Mouse (Mus musculus) stomach, embryonic 14.5 days (tissue): ENCODE results near the gene Olfr1186. TPM values are rescaled to one million over a fixed set of nuclear protein-coding genes. Genes with fewer than 3 reads are reported as not detected.
"Not testable (repeated sequence)": the region's sequence is repeated elsewhere in the genome, so short reads cannot be mapped to it uniquely, and the experiment has no call there.

Experiments used
- ATAC-seq: fragments of 200-750 bp; cut with Nextera tagmentation; 2 replicates; pipeline ENCODE4 v1.8.0; 2017; ENCODE audit warnings: low read depth, moderate TSS enrichment; ENCODE audit not compliant: insufficient number of reproducible peaks, insufficient read depth, low FRiP score
- H3K27ac ChIP-seq: fragments of 300-500 bp; sonication (generic); 2 replicates; pipeline ENCODE4 v1.5.1; 2014; ENCODE audit warnings: mild to moderate bottlenecking, low read length, moderate library complexity, mixed read lengths
- H3K27me3 ChIP-seq: fragments of 300-500 bp; sonication (generic); 2 replicates; pipeline ENCODE4 v1.6.1; 2014; ENCODE audit warnings: low read length, control low read depth, mixed read lengths; ENCODE audit not compliant: control insufficient read depth, insufficient read depth
- H3K36me3 ChIP-seq: fragments of 300-500 bp; sonication (generic); 2 replicates; pipeline ENCODE4 v1.6.1; 2014; ENCODE audit warnings: mild to moderate bottlenecking, control low read depth, low read length, moderate library complexity, mixed read lengths; ENCODE audit not compliant: control insufficient read depth, insufficient read depth
- H3K4me1 ChIP-seq: fragments of 300-500 bp; sonication (generic); 2 replicates; pipeline ENCODE4 v1.6.1; 2014; ENCODE audit warnings: low read length, control low read depth, mixed read lengths; ENCODE audit not compliant: control insufficient read depth, insufficient read depth
- H3K4me2 ChIP-seq: fragments of 300-500 bp; sonication (generic); replicated peaks from 2 replicates; pipeline ENCODE4 v1.6.1; 2014; ENCODE audit warnings: low read depth, low read length, control low read depth
- H3K4me3 ChIP-seq: fragments of 300-500 bp; sonication (generic); 2 replicates; pipeline ENCODE4 v1.5.1; 2014; ENCODE audit warnings: low read depth, low read length, control low read depth
- H3K9ac ChIP-seq: fragments of 300-500 bp; sonication (generic); replicated peaks from 2 replicates; pipeline ENCODE4 v1.6.1; 2014; ENCODE audit warnings: low read depth, mild to moderate bottlenecking, control low read depth, low read length, moderate library complexity, mixed read lengths
- H3K9me3 ChIP-seq: fragments of 300-500 bp; sonication (generic); 2 replicates; pipeline ENCODE4 v1.6.1; 2016; ENCODE audit warnings: low read depth, low read length, control low read depth; ENCODE audit not compliant: control insufficient read depth
- WGBS: fragments of 180-500 bp; shearing (Covaris S2); extraction: QIAGEN DNeasy Blood & Tissue Kit; methylation state at CpG from one replicate; pipeline ENCODE4 v1.1.7; 2014; 5-methylcytosine and 5-hydroxymethylcytosine counted together
- polyA plus RNA-seq: library from polyadenylated mRNA; unstranded; fragments of >200 nt; fragmentation: Nextera tagmentation; extraction: Ambion mirVana; gene quantifications from 2 replicates; pipeline ENCODE4 v1.2.1, GENCODE M21; 2014

The Olfr1186 gene
- polyA plus RNA-seq = not detected in 2 replicates

DNA sequence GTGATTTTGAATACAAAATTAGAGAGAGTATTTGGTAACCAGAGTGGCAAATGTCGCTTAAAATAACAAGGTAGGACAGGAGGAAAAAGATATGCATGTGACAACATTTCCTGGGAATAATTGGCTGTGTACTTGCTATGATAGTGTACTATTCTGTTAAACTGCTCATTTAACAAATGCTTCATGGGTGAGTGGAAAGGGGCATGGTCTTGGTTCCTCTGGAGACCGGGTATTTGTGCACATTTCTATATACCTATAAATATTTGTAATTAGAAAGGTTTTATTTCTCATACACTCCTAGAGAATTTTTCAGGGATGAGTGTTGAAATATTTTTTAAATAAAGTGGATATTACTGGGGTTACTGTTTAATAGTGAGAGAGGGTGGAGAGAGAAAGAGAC, at the start of gene Olfr1186:
Gene Olfr1186 (plus strand): TSS at position 301 of the 400 bp plus-strand sequence.
- H3K27me3 ChIP-seq = no peaks in the 10 kb centered on the region
- H3K27ac ChIP-seq = no peak within 1 kb of the TSS
- H3K4me2 ChIP-seq = no peak within 1 kb of the TSS
- no peak for ATAC-seq
- H3K9ac ChIP-seq = no peak within 1 kb of the TSS
- 87% methylated on average over 2 of the region's 2 CpGs for WGBS
- no peaks in the 10 kb centered on the region for H3K4me1 ChIP-seq
- no peak within 1 kb of the TSS for H3K4me3 ChIP-seq
- H3K36me3 ChIP-seq = no peaks in the 10 kb centered on the region
- no peaks in the 10 kb centered on the region for H3K9me3 ChIP-seq

DNA sequence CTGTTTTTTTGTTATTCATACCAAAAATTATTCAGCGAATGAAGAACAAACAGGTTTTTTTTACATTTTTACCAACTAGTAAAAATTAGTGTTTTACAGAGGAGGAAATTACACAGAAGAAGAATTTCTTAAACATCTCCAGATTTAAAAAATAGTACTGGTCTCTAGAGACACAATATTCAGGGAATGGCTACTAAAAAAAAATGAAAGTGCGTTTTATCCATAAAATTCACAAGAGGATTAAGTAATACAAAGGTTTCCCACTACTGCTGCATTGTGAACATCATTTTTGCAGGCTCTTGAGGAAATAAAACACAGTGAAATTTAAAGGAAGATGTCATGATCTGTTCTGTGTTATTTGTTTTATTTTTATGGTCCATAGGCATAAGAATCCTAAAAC, 35.1 kb upstream of the Olfr1186 start, which contains the start of gene Olfr1184:
Gene Olfr1184 (plus strand): TSS at position 301 of the 400 bp plus-strand sequence.
- Histone ChIP-seq H3K9me3 (no peaks in the 10 kb centered on the region), H3K9ac (no peak within 1 kb of the TSS), H3K27me3 (no peaks in the 10 kb centered on the region), H3K36me3 (no peaks in the 10 kb centered on the region), H3K4me3 (no peak within 1 kb of the TSS), H3K27ac (no peak within 1 kb of the TSS), H3K4me2 (no peak within 1 kb of the TSS), H3K4me1 (no peaks in the 10 kb centered on the region)
- WGBS = 89% methylated on average over 2 of the region's 2 CpGs
- no peak for ATAC-seq

DNA sequence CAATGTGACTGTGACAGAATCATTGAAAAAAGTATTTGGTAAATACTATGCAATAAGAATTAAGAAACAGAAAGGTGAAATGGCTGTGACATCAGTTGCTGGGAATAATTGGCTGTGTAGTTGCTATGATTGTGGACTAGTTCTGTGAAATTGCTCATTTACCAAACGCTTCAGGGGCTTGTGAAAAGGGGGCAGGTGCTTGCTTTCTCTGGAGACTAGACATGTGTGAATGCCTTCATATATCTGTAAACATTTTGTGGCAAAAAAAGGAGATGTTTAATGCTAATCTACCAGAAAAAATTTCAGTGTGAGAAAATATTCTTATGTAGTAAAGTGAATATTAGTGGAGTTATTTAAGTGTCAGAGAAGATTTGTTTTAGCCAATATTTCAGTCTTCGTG, 25.3 kb upstream of the Olfr1186 start, which contains the start of gene Olfr1185-ps1:
Gene Olfr1185-ps1 (plus strand): TSS at position 301 of the 400 bp plus-strand sequence.
- Histone ChIP-seq H3K9ac (no peak within 1 kb of the TSS), H3K27me3 (no peaks in the 10 kb centered on the region), H3K36me3 (no peaks in the 10 kb centered on the region), H3K4me1 (no peaks in the 10 kb centered on the region), H3K27ac (no peak within 1 kb of the TSS), H3K4me3 (no peak within 1 kb of the TSS), H3K4me2 (no peak within 1 kb of the TSS), H3K9me3 (no peaks in the 10 kb centered on the region)
- ATAC-seq = no peak
- WGBS = 66% methylated on average over 2 of the region's 2 CpGs

DNA sequence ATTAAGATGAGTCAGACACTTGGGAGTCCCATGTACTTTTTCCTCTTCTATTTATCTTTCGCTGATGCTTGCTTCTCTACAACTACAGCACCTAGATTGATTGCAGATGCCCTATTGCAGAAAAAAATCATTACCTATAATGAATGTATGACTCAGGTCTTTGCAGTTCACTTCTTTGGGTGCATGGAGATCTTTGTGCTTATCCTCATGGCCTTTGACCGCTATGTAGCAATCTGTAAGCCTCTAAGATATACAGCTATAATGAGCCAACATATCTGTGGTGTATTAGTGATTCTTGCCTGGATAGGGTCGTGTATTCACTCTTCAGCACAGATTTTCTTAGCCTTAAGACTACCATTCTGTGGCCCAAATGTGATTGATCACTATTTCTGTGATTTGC, 7.4 kb downstream of the Olfr1186 start:
- ATAC-seq = no peak
- Histone ChIP-seq H3K9me3 (no peaks in the 10 kb centered on the region), H3K27ac (no peak overlapping the region), H3K4me3 (no peak overlapping the region), H3K4me2 (no peak overlapping the region), H3K4me1 (no peaks in the 10 kb centered on the region), H3K27me3 (no peaks in the 10 kb centered on the region), H3K9ac (no peak overlapping the region), H3K36me3 (no peaks in the 10 kb centered on the region)
- WGBS = 72% methylated on average over 3 of the region's 3 CpGs

DNA sequence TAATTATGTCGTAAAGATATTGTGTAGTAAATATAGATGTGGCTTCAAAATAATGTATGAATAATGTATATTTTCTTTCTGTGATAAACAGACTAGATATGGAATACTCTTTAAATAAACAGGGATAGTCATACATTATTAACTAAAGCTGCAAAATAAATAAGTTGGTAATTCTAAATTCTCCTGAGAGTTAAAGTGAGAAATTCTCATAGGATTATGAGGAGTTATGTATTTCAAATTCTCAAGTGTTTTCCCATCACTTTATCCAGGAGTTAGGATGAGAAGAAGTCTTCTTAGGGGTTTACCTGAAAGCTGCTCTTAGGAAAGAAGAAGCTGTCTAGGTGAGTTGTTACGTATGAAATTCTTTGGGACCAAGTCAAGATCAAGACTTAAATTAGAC, 38.3 kb downstream of the Olfr1186 start, which contains the start of gene Olfr1188:
Gene Olfr1188 (plus strand): TSS at position 301 of the 400 bp plus-strand sequence.
- H3K9me3 ChIP-seq = no peaks in the 10 kb centered on the region
- H3K4me1 ChIP-seq = no peaks in the 10 kb centered on the region
- no peak within 1 kb of the TSS for H3K4me2 ChIP-seq
- no peak within 1 kb of the TSS for H3K4me3 ChIP-seq
- no peaks in the 10 kb centered on the region for H3K27me3 ChIP-seq
- WGBS = 85% methylated on average over 2 of the region's 2 CpGs
- no peak within 1 kb of the TSS for H3K27ac ChIP-seq
- no peak for ATAC-seq
- no peak within 1 kb of the TSS for H3K9ac ChIP-seq
- H3K36me3 ChIP-seq = no peaks in the 10 kb centered on the region

DNA sequence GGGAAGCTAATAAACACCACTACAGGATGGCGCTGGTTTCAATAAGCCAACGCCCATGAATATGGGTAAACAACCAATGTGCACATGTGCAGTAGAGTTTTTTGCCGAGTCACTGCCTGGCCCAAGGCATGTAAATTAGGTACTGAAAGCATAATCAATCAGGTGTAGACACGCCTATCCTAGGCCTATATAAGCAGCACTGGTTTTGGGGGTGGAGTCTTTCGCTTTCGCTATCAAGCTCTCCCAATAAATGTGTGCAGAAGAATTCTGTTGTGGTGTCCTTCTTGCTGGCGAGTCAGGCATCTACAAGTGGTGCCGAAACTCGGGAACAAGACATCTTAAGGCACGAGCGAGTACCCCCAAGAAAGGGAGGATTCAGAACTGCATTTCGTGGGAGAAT, 54.3 kb downstream of the Olfr1186 start:
- not testable (repeated sequence) for H3K4me2 ChIP-seq, H3K9ac ChIP-seq, H3K4me1 ChIP-seq, ATAC-seq, H3K4me3 ChIP-seq, H3K27ac ChIP-seq, H3K9me3 ChIP-seq, H3K36me3 ChIP-seq, H3K27me3 ChIP-seq
- 90% methylated on average over 12 of the region's 12 CpGs for WGBS

Other genes starting within 250 kb of the Olfr1186 start
- gene Olfr1173, start 238.7 kb upstream of the Olfr1186 start, polyA plus RNA-seq = not detected in 2 replicates
- gene Olfr1174-ps, start 203.4 kb upstream of the Olfr1186 start, polyA plus RNA-seq = not detected in 2 replicates
- not detected in 2 replicates for gene Olfr1175-ps, start 191.3 kb upstream of the Olfr1186 start, polyA plus RNA-seq
- gene Olfr1176, start 181.8 kb upstream of the Olfr1186 start, polyA plus RNA-seq = not detected in 2 replicates
- gene Olfr1177-ps, start 172.1 kb upstream of the Olfr1186 start, polyA plus RNA-seq = not detected in 2 replicates
- gene Olfr1178, start 131.5 kb upstream of the Olfr1186 start, polyA plus RNA-seq = not detected in 2 replicates
- not detected in 2 replicates for gene Olfr1179, start 112.1 kb upstream of the Olfr1186 start, polyA plus RNA-seq
- not detected in 2 replicates for gene Olfr1180, start 99.4 kb upstream of the Olfr1186 start, polyA plus RNA-seq
- gene Olfr1181, start 92.4 kb upstream of the Olfr1186 start, polyA plus RNA-seq = not detected in 2 replicates
- not detected in 2 replicates for gene Gm13757, start 69.4 kb upstream of the Olfr1186 start, polyA plus RNA-seq
- not detected in 2 replicates for gene Olfr1183, start 63.7 kb upstream of the Olfr1186 start, polyA plus RNA-seq
- gene Olfr1184, start 35.0 kb upstream of the Olfr1186 start, polyA plus RNA-seq = not detected in 2 replicates
- not detected in 2 replicates for gene Olfr1185-ps1, start 25.2 kb upstream of the Olfr1186 start, polyA plus RNA-seq
- gene Olfr1188, start 38.4 kb downstream of the Olfr1186 start, polyA plus RNA-seq = not detected in 2 replicates
- not detected in 2 replicates for gene Olfr1189, start 67.9 kb downstream of the Olfr1186 start, polyA plus RNA-seq
- gene Olfr1191-ps1, start 122.0 kb downstream of the Olfr1186 start, polyA plus RNA-seq = not detected in 2 replicates
- not detected in 2 replicates for gene Olfr1192-ps1, start 130.0 kb downstream of the Olfr1186 start, polyA plus RNA-seq
- not detected in 2 replicates for gene Olfr1193, start 157.1 kb downstream of the Olfr1186 start, polyA plus RNA-seq
- not detected in 2 replicates for gene Olfr1195, start 170.6 kb downstream of the Olfr1186 start, polyA plus RNA-seq
- gene Olfr1196, start 186.0 kb downstream of the Olfr1186 start, polyA plus RNA-seq = not detected in 2 replicates
- not detected in 2 replicates for gene Olfr1197, start 213.8 kb downstream of the Olfr1186 start, polyA plus RNA-seq
- gene Olfr1198, start 232.8 kb downstream of the Olfr1186 start, polyA plus RNA-seq = not detected in 2 replicates
- not detected in 2 replicates for gene Olfr1199, start 241.9 kb downstream of the Olfr1186 start, polyA plus RNA-seq